Mouse (Mus musculus): Measurements from ENCODE around the gene Pnmal1.

The Pnmal1 gene

GRCm38 (mm10) chr7:16999650-17000049 is 40.2 kb downstream of the Pnmal1 start:
- peak; percentile 92 for DNase-seq

GRCm38 (mm10) chr7:17002375-17003195 is 43.1 kb downstream of the Pnmal1 start:
- DNase-seq: peak; percentile 87 to 90

GRCm38 (mm10) chr7:17003230-17003960 is 43.9 kb downstream of the Pnmal1 start:
- DNase-seq: peak in 1 of 2 experiments; percentile 31

- no peak for DNase-seq
Measured at GRCm38 (mm10) chr7:17004716-17005115, 45.2 kb downstream of the Pnmal1 start.

GRCm38 (mm10) chr7:17007300-17007699 is 47.8 kb downstream of the Pnmal1 start:
- DNase-seq: peak; percentile 53 to 69

GRCm38 (mm10) chr7:17009326-17010009 is 50.0 kb downstream of the Pnmal1 start:
- DNase-seq: no peak

GRCm38 (mm10) chr7:17010010-17010347 is 50.5 kb downstream of the Pnmal1 start:
- no peak for DNase-seq

- no peak for DNase-seq
Measured at GRCm38 (mm10) chr7:17011909-17012590, 52.6 kb downstream of the Pnmal1 start.

Measured in kidney, postnatal 4 days (tissue).